17 mouse cellular contexts compared by ENCODE assay signal in genomic region chr1:185352151-185352550, GRCm38 (mm10). TPM values are rescaled to one million over a fixed set of nuclear protein-coding genes. Genes with fewer than 3 reads are reported as not detected.
DNase-seq lines count a peak whose midpoint lies in the region; ATAC-seq and TF ChIP-seq lines count a peak whose summit lies in the region.
"Had no signal": no experiment of that assay in that cellular context is flagged by ENCODE, and none has a peak within 500 bp of the region (broad histone marks: within the 10 kb centered on the region; RNA-seq: fewer than 3 reads in every experiment).

No protein-coding gene starts in this region.

- no peaks in the 10 kb centered on the region for H3K4me1 ChIP-seq in liver, embryonic 12.5 days
- no peaks in the 10 kb centered on the region for H3K4me1 ChIP-seq in liver, postnatal 0 days (ENCODE audit: insufficient read depth)

- H3K9me3 ChIP-seq in liver, embryonic 12.5 days (replicated peaks) = no peaks in the 10 kb centered on the region
- H3K9me3 ChIP-seq in liver, postnatal 0 days (ENCODE audit: low read length) = no peaks in the 10 kb centered on the region
- H3K9me3 ChIP-seq: G1E had no signal

- H3K36me3 ChIP-seq in liver, embryonic 12.5 days = peaks cover 46% of the 10 kb centered on the region
- peaks cover 16% of the 10 kb centered on the region for H3K36me3 ChIP-seq in liver, postnatal 0 days (replicated peaks; ENCODE audit: insufficient read depth, low read length)

- peak; percentile 27; the same call in 1 of the 2 replicates for ATAC-seq in liver, embryonic 12.5 days
- no peak for ATAC-seq in liver, postnatal 0 days
- ATAC-seq in inflammation-experienced regulatory T-cells, adult 6 months = peak; percentile 83
- peak; percentile 47; the same call in 1 of the 2 replicates for ATAC-seq in neutrophil, adult 5-6 weeks (ENCODE audit: extremely low read depth, insufficient number of reproducible peaks, low FRiP score, poor library complexity, severe bottlenecking)
- ATAC-seq: forebrain, embryonic 14.5 days had no signal

- H3K27me3 ChIP-seq in liver, embryonic 12.5 days (replicated peaks) = no peaks in the 10 kb centered on the region
- H3K27me3 ChIP-seq in liver, postnatal 0 days (ENCODE audit: insufficient read depth, low read length) = no peaks in the 10 kb centered on the region

- no peak for DNase-seq in liver, postnatal 0 days
- peak; percentile 88 for DNase-seq in R1 (ENCODE audit: low read depth, low spot score)
- no peak for DNase-seq in left cerebral cortex, adult 8-10 months (ENCODE audit: low spot score in 2 of 2)
- no peak for DNase-seq in right cerebral cortex, adult 18-20 months
- DNase-seq: adrenal gland, adult 8-10 months; B cell, adult 2 months; cerebellum, adult 11 months; cerebellum, postnatal 25 days; lung, adult 18-20 months; lung, postnatal 4 days; midbrain, embryonic 14.5 days had no signal

- no peak for TF ChIP-seq CTCF in liver, postnatal 0 days (IDR thresholded peaks at IDR 0.05; ENCODE audit: low read depth)

- no peak for TF ChIP-seq EP300 in liver, postnatal 0 days (IDR thresholded peaks at IDR 0.05; ENCODE audit: low read depth)

- WGBS in liver, embryonic 12.5 days (ENCODE audit: insufficient replicate concordance) = 66% methylated on average over 12 of the region's 12 CpGs
- 75% methylated on average over 12 of the region's 12 CpGs for WGBS in liver, postnatal 0 days (ENCODE audit: insufficient replicate concordance)

- no peak overlapping the region for H3K4me2 ChIP-seq in liver, embryonic 12.5 days
- no peak overlapping the region for H3K4me2 ChIP-seq in liver, postnatal 0 days (ENCODE audit: low read depth, low read length)

- no peak overlapping the region for H3K9ac ChIP-seq in liver, embryonic 12.5 days
- H3K9ac ChIP-seq in liver, postnatal 0 days (replicated peaks) = no peak overlapping the region

- no peak overlapping the region for H3K27ac ChIP-seq in liver, embryonic 12.5 days
- H3K27ac ChIP-seq in liver, postnatal 0 days (ENCODE audit: low read depth) = no peak overlapping the region

- no peak overlapping the region for H3K4me3 ChIP-seq in liver, embryonic 12.5 days
- no peak overlapping the region for H3K4me3 ChIP-seq in liver, postnatal 0 days (ENCODE audit: low read depth, low read length)
- H3K4me3 ChIP-seq: erythroblast, embryonic 14.5 days had no signal

RNA-seq across cellular contexts. Expression of gene Eprs, which starts 10.7 kb away (rescaled TPM):
- 131 and 136 TPM in 2 replicates for polyA plus RNA-seq in liver, embryonic 12.5 days (2016; fragmentation: Nextera tagmentation; extraction: Ambion mirVana)
- 47.4 and 55.4 TPM in 2 replicates for polyA plus RNA-seq in liver, postnatal 0 days (2015; fragmentation: Nextera tagmentation; extraction: Ambion mirVana)
- 100 to 1,000 TPM in 2 of 3 experiments, 10 to 100 TPM in 1; 96.3 to 117 (median 102) TPM for polyA plus RNA-seq in inflammation-experienced regulatory T-cells, adult 6 months (2017; shearing (Covaris generic))
- 70.6 and 73.8 TPM in 2 replicates for total RNA-seq in neutrophil, adult 5-6 weeks (2017)
- total RNA-seq in left cerebral cortex, adult 8-10 months (2022) = 10 to 100 TPM; 61.0 to 75.5 (median 69.9) TPM

RNA-seq across cellular contexts. Expression of gene Bpnt1, which starts 20.2 kb away (rescaled TPM):
- polyA plus RNA-seq in liver, embryonic 12.5 days (2016; fragmentation: Nextera tagmentation; extraction: Ambion mirVana) = 19.2 and 19.9 TPM in 2 replicates
- polyA plus RNA-seq in liver, postnatal 0 days (2015; fragmentation: Nextera tagmentation; extraction: Ambion mirVana) = 21.7 TPM in 2 replicates
- polyA plus RNA-seq in inflammation-experienced regulatory T-cells, adult 6 months (2017; shearing (Covaris generic)) = 10 to 100 TPM; 10.8 to 20.3 (median 12.2) TPM
- total RNA-seq in neutrophil, adult 5-6 weeks (2017) = 12.5 and 12.8 TPM in 2 replicates
- total RNA-seq in left cerebral cortex, adult 8-10 months (2022) = 10 to 100 TPM; 66.3 to 80.0 (median 67.5) TPM

RNA-seq across cellular contexts. Expression of gene Iars2, which starts 23.0 kb away (rescaled TPM):
- polyA plus RNA-seq in liver, embryonic 12.5 days (2016; fragmentation: Nextera tagmentation; extraction: Ambion mirVana) = 32.7 and 34.1 TPM in 2 replicates
- 13.8 and 15.3 TPM in 2 replicates for polyA plus RNA-seq in liver, postnatal 0 days (2015; fragmentation: Nextera tagmentation; extraction: Ambion mirVana)
- polyA plus RNA-seq in inflammation-experienced regulatory T-cells, adult 6 months (2017; shearing (Covaris generic)) = 10 to 100 TPM in 1 of 3 experiments, 1 to 10 TPM in 2; 8.6 to 10.9 (median 9.7) TPM
- 32.0 and 34.6 TPM in 2 replicates for total RNA-seq in neutrophil, adult 5-6 weeks (2017)
- 10 to 100 TPM; 34.0 to 36.4 (median 35.2) TPM for total RNA-seq in left cerebral cortex, adult 8-10 months (2022)
